Mouse (Mus musculus) CD4-positive, CD25-positive, alpha-beta regulatory T cell, adult 2 months (primary cell): Measurements from ENCODE around the gene Prickle1.
A peak's percentile ranks its signal among the peaks of the same experiment; 100 is the strongest.

Source experiments
- DNase-seq: peaks from one replicate; pipeline ENCODE4 v3.0.0-alpha.2; 2012; ENCODE audit warnings: low read depth, low spot score

Gene Prickle1

DNA sequence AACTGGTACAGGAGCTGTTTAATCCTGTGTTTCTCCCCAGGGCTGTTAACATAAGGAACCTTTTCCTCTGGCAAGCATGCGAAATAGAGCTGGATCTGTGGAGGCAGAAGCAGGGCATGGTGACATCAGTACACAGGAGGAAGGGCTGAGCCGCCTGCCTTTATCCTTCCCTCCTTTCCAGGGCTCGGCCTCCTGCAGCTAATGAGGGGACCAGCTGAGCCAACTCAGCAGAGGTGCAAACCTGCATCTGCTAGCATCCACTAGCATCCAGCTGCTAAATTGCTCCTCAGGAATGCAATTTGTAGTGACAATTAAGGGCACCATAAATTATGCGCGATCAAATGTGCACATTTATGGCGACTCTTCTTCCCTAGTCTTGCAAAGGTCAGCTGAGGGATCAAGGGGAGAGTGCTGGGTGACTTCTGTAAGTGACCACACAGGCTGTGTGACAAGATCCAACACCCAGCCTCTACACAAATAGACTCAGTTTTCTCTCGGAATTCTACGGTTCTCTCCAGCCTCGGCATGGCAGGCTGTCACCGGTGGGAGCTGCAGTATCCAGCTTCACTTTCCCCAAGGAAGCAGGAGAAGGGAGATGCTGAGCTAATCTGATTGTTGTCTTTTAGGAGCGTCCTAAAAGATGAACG is 84.9 kb downstream of the Prickle1 start:
- DNase-seq: no peak

- DNase-seq: no peak
These were observed 90.9 kb downstream of the Prickle1 start for GRCm38 (mm10) chr15:93504808-93505207.

DNA sequence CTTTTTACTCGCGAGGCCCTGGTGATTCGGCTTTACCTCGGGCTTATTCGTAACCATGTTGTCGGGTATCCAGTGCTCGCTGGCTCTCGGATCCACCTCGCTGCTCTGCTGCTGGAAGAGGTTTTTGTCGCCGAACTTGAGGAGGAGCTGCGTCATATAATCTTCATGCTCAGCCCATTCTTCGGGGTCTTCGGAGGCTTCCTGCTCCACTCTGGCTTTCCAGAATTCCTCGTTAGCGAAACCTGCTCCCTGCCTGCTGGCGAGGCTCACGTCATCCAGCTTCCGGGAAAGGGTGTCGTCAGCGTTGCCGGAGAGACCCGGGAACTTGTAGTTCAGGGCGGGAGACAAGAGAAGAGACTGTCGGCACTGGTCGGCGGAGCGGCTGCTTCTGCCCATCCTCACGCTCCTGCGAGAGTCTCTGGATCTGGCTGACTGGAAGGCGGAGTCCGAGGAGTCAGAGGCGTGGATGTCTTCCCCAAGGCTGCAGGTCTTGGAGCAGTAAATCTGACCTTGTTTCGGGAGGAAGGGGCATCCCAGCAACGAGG is 92.4 kb downstream of the Prickle1 start:
- no peak for DNase-seq

- DNase-seq: peak; percentile 20
These were observed 93.0 kb downstream of the Prickle1 start for GRCm38 (mm10) chr15:93502703-93503102.

GRCm38 (mm10) chr15:93499866-93500265 is 95.8 kb downstream of the Prickle1 start:
- DNase-seq: no peak

- no peak for DNase-seq
These were observed 101.0 kb downstream of the Prickle1 start for GRCm38 (mm10) chr15:93494700-93495099.

- DNase-seq: no peak
These were observed 106.1 kb downstream of the Prickle1 start for GRCm38 (mm10) chr15:93489597-93489996.

- DNase-seq: no peak
These were observed 109.6 kb downstream of the Prickle1 start for GRCm38 (mm10) chr15:93486066-93486465.

GRCm38 (mm10) chr15:93485252-93485651 is 110.4 kb downstream of the Prickle1 start:
- no peak for DNase-seq

DNA sequence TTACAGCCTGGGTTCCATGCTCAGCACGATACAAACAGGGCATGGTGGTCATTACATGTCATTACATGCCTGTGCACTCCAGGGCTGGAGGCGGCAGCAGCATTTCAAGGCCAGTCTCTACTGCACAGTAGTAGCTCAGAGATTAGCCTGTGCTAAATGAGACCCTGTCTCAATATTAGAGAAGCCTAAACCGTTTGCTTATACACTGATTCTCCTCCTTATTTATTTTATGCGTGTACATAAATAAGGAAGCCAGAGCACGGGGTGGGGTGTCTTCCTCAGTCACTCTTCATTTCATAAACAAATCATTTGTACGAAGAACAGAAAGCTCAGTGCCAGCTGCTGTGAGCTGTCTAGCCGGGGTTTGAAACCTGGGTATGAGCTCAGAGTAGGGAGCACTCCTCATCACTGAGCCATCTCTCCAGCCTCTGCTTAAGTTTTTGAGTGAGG is 111.4 kb downstream of the Prickle1 start:
- DNase-seq: no peak

DNA sequence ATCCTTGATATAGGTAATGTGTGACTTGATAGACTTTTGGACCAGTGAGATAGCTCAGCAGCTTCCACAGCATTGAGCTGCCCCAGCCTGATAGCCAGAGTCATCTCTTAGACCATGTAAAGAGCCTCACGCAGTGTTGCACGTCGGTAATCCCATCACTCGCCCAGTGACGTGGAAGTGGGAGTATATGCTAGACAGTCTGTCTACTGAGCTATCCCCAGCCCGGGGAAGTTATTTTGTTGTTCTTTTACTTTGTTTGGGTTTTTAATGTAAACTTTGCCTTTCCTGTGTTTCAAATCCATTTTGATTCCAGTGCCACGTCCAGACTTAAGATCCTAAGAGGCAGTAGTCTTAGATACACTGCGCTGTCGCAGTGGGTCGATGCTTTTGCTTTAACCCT is 114.6 kb downstream of the Prickle1 start:
- no peak for DNase-seq

DNA sequence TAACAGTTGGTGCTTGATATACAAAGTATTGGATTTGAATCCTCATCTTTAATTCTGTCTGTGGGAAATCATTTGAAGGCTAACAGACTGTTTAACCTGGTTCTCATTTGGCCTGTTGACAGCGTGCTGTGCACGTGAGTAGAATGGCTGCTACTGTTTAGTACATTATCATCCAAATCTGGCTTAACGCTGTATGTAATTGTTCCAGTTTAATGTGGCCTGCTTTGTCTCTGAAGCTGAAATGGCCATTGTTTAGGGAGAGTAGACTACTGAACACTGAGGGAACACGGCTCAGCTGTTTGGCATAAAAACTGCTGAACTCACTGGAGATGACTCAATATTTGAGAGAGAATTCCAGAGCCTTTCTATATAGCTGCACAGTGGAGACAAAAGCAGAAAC is 116.2 kb downstream of the Prickle1 start:
- no peak for DNase-seq

DNA sequence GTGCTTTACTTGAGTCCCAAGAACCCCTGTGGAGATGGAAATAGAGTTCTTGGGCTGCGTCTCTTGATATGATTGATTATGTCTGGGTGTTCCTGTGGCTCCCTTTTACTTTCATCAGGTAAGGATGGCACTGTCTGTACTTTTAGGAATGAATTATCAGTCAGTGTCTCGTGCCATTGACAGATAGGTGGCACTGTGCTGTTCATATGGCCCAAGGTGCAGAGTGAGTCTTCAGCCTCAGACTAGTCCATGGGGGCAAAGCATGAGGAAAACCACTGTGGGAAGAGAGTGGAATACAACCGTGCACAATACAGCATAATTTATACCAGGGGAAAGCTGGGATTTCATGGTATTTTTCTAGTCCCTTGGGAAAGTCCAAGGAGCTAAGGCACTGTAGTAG is 117.0 kb downstream of the Prickle1 start:
- no peak for DNase-seq

- no peak for DNase-seq
These were observed 118.0 kb downstream of the Prickle1 start for GRCm38 (mm10) chr15:93477729-93478128.

- DNase-seq: no peak
These were observed 120.0 kb downstream of the Prickle1 start for GRCm38 (mm10) chr15:93475688-93476087.

GRCm38 (mm10) chr15:93474277-93474676 is 121.4 kb downstream of the Prickle1 start:
- no peak for DNase-seq

DNA sequence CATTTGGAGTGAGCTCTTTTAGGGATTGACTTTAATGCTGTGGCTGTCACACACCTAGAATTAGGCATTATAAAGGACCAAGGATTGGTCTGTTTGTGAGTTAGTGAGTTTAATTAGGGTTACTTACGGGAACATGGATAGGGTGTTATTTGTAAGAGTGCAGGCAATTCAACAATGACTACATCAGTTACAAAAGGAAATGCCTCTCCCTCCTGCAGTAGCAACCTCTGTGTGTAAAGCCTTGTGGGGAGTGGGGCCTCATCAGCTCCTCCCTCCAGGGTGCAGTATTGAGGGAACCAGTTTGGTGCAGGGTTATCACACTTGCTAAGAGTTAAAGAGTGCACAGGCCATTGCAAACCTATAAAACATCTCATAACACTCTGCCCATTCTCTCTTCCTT is 123.6 kb downstream of the Prickle1 start:
- DNase-seq: no peak

DNA sequence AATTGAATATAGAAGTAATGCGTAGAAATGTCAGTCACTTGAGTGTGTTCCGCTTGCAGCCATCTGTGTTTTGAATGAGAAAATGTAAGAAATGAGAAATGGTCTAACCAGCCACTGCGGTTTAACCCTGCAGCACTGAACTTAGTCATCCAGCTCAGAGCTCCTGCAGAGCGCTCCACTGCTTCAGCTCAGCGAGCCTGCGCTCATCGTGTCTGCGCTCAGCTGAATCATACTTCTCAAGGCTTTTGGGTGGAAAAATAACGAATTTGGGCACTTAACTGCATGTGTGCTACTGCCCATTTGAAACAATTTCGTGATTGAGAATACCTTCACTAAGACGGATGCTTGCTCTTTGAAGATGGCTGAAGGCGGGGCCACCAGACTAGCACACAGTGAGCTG is 124.0 kb downstream of the Prickle1 start:
- no peak for DNase-seq

GRCm38 (mm10) chr15:93461066-93461465 is 134.6 kb downstream of the Prickle1 start:
- DNase-seq: no peak

GRCm38 (mm10) chr15:93459422-93459821 is 136.3 kb downstream of the Prickle1 start:
- no peak for DNase-seq

GRCm38 (mm10) chr15:93456005-93456404 is 139.7 kb downstream of the Prickle1 start:
- peak; percentile 15 for DNase-seq

DNA sequence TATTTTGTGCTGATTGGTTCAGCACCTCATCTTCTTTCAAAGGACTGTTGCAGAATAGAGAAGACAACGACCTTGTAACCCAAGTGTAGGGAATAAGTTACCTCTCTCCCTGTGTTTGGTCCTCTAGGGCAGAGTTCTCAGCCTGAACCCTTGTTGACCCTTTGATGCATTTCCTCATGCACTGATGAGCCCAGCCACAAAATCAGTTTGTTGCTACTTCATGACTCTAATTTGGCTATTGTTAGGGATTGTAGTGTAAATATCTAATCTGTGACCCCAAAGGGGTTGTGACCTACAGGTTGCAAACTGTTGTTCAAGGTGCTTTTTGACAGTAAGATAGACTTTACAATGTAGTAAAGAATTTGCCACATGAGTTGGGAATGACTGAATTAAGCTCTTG is 142.4 kb downstream of the Prickle1 start:
- DNase-seq: no peak
